Mouse (Mus musculus) testis, adult 2 months (tissue): ENCODE data around the gene Gm47791. TPM values are rescaled to one million over a fixed set of nuclear protein-coding genes. Genes with fewer than 3 reads are reported as not detected.

ENCODE experiments used
- H3K27ac ChIP-seq: fragments of 200-500 bp; 2 replicates; pipeline ENCODE4 v1.5.1; 2012; ENCODE audit warnings: low read depth, low read length; ENCODE audit not compliant: control insufficient read depth, insufficient read depth
- H3K27me3 ChIP-seq: fragments of 200-500 bp; 2 replicates; pipeline ENCODE4 v1.6.1; 2012; ENCODE audit warnings: mild to moderate bottlenecking, low read length, moderate library complexity; ENCODE audit not compliant: control insufficient read depth, insufficient read depth
- H3K36me3 ChIP-seq: fragments of 200-500 bp; 2 replicates; pipeline ENCODE4 v1.6.1; 2012; ENCODE audit warnings: mild to moderate bottlenecking, low read length; ENCODE audit not compliant: control insufficient read depth, insufficient read depth
- H3K4me1 ChIP-seq: fragments of 200-500 bp; 2 replicates; pipeline ENCODE4 v1.6.1; 2012; ENCODE audit warnings: low read length; ENCODE audit not compliant: control insufficient read depth, insufficient read depth
- H3K4me3 ChIP-seq: fragments of 200-500 bp; 2 replicates; pipeline ENCODE4 v1.5.1; 2012; ENCODE audit warnings: low read depth, mild to moderate bottlenecking, low read length, moderate library complexity, mixed read lengths; ENCODE audit not compliant: control insufficient read depth
- CTCF ChIP-seq: fragments of 200-500 bp; IDR thresholded peaks from 2 replicates; pipeline ENCODE4 v1.5.1; 2012; ENCODE audit warnings: low read depth, mild to moderate bottlenecking, inconsistent platforms, low read length, moderate library complexity; ENCODE audit not compliant: control insufficient read depth, insufficient read depth, insufficient replicate concordance
- POLR2A ChIP-seq: fragments of 200-500 bp; IDR thresholded peaks from 2 replicates; pipeline ENCODE4 v1.6.1; 2012; ENCODE audit warnings: low read depth, mild to moderate bottlenecking, inconsistent platforms, low read length, moderate library complexity; ENCODE audit not compliant: control insufficient read depth
- polyA plus RNA-seq: library from polyadenylated mRNA; depleted of rRNA; stranded (reverse); fragments of >200 nt; gene quantifications from 2 replicates; pipeline ENCODE4 v1.2.3, GENCODE M21; 2012

Gm47791 gene
- polyA plus RNA-seq, 1 experiment, result not detected

DNA sequence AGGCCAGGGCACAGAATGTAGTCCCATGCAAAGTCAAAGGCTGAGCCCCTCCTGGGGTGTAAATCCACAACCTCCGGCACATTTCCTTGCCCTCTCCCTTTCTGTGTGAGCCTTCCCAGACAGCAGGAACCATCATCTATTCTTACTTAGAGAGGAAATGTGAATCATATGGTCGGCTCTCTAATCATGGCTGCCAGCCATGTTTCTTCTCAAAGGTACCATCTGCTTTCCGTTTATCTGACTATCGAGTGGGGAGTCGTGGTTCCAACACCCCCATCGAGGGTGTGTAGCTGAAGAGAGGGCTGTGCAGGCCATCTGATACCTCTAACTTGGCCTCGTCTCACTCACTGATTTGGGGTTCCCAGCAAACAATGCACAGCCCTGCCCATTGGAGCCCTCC lies 17.0 kb upstream of the Gm47791 start:
- Histone ChIP-seq H3K4me3 (no peak overlapping the region), H3K36me3 (no peaks in the 10 kb centered on the region), H3K4me1 (no peaks in the 10 kb centered on the region), H3K27me3 (no peaks in the 10 kb centered on the region), H3K27ac (no peak overlapping the region)
- TF ChIP-seq CTCF (no peak), POLR2A (no peak)

DNA sequence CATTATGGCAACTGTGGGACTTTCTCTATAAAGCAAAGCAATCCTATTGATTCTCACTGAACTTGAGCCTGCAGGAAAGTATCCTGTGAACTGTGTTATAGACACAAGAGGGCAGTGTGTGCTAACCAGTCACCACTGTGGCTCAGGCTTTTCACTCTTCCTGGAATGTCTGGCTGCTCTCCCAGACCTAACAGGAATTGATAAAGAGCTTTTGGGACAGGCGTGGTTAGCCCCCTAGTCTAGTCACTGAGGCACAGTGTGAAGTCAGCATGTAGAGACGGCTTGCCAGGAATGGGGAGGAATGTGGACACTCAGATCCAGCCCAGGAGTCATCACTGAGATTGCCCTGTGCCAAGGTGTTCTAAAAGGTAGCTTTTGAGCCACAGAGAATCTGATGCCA lies 16.4 kb upstream of the Gm47791 start:
- H3K27ac ChIP-seq, result no peak overlapping the region
- H3K4me1 ChIP-seq, result no peaks in the 10 kb centered on the region
- TF ChIP-seq POLR2A (no peak), CTCF (peak; percentile 27; the same call in 1 of the 2 replicates)
- H3K4me3 ChIP-seq, result no peak overlapping the region
- H3K27me3 ChIP-seq, result no peaks in the 10 kb centered on the region
- no peaks in the 10 kb centered on the region for H3K36me3 ChIP-seq

DNA sequence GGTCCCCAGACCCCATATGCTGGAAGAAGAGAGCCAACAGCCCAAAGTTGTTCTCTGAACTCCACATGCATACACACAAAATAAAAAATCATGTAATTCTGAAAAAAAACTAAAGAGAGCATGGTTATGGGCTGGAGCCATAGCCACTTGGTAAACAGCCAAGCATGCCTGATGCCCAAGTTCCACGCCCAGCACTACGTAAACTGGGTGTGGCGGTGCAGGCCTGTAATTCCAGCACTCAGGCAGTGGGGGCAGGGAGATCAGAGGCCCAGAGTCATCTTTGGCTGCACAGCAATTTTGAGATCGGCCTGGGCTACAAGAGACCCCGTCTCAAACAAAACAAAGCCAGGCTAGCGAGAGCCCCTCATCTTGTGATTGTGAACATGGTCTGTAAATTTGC lies 14.5 kb upstream of the Gm47791 start:
- Histone ChIP-seq H3K4me1 (no peaks in the 10 kb centered on the region), H3K36me3 (no peaks in the 10 kb centered on the region), H3K4me3 (no peak overlapping the region), H3K27ac (no peak overlapping the region), H3K27me3 (no peaks in the 10 kb centered on the region)
- TF ChIP-seq CTCF, result no peak
- TF ChIP-seq POLR2A, result no peak

- no peak overlapping the region for H3K27ac ChIP-seq
- no peaks in the 10 kb centered on the region for H3K36me3 ChIP-seq
- no peaks in the 10 kb centered on the region for H3K27me3 ChIP-seq
- H3K4me3 ChIP-seq, result no peak overlapping the region
- TF ChIP-seq POLR2A (no peak), CTCF (no peak)
- no peaks in the 10 kb centered on the region for H3K4me1 ChIP-seq
Measured at GRCm38 (mm10) chr1:82783559-82783958, 12.5 kb upstream of the Gm47791 start.

DNA sequence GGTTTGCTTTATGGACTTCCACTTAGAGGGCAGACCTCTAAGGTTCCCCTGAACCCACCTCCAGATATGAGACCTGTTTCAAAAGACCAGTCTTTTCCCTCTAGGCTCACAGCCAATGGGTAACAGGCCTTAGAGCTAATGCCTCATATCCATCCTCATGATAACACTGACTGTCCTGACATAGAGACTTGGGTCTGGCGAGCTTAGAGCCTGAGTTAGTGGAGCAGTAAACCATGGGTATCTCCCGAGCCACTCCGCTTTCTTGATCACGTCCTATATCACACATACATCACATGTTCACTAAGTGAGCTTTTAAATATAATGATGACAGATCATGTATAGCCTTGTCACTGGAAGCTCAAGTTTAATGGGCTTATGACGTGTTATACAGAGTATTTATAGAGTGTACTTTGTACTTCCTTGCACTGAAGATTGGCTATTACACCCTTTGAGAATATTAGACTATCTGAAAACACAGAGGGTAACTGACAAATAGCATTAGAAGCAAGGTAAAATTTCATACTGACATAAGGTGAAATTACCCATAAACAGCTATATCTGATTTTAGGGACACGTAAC lies 8.4 kb upstream of the Gm47791 start:
- H3K4me3 ChIP-seq, result no peak overlapping the region
- TF ChIP-seq POLR2A (no peak), CTCF (no peak)
- no peaks in the 10 kb centered on the region for H3K27me3 ChIP-seq
- no peaks in the 10 kb centered on the region for H3K36me3 ChIP-seq
- no peak overlapping the region for H3K27ac ChIP-seq
- H3K4me1 ChIP-seq, result no peaks in the 10 kb centered on the region

DNA sequence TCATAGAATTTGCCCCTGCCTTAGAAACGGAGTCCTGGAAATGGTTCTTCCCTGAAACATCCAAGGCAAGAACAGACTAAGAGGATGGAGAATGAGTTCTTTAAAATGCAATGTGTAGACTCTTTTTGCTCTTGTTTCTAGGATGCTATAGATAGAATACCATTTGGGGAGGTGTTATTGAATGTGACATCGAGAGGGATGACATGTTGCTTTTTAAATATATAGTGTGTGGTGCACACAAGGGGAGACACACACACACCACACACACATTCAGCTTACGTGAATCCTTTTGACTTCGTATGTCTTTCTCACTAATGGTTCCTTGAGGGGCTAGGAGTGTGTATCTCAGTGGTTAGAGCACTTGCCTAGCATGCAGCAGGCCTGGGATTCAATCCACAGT lies 4.2 kb upstream of the Gm47791 start:
- no peak overlapping the region for H3K27ac ChIP-seq
- H3K4me3 ChIP-seq, result no peak overlapping the region
- H3K27me3 ChIP-seq, result no peaks in the 10 kb centered on the region
- H3K4me1 ChIP-seq, result peaks cover 3% of the 10 kb centered on the region; the same call in 1 of the 2 replicates
- no peaks in the 10 kb centered on the region for H3K36me3 ChIP-seq
- no peak for TF ChIP-seq CTCF
- TF ChIP-seq POLR2A, result no peak

DNA sequence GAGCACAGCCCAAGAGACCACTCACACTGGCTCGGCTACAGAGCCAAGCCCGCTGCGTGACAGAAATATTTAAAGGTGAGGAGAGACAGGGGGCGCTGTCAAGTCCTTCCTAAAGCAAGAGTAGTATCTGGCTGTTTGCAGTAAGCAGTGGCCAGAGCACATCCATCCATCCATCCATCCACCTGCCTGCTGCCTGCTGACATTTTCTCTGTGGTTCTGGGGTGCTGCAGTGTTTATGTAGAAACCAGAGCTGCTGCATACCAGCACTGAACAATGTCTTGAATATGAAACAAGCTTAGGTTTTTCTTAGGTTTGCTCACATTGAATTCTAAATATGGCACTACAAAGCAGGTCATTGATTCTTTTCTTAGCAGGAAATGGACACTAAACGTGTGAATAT lies 2.2 kb upstream of the Gm47791 start:
- H3K4me3 ChIP-seq, result no peak overlapping the region
- TF ChIP-seq CTCF (no peak), POLR2A (no peak)
- H3K27me3 ChIP-seq, result no peaks in the 10 kb centered on the region
- H3K4me1 ChIP-seq, result peaks cover 3% of the 10 kb centered on the region; the same call in 1 of the 2 replicates
- no peak overlapping the region for H3K27ac ChIP-seq
- H3K36me3 ChIP-seq, result no peaks in the 10 kb centered on the region

DNA sequence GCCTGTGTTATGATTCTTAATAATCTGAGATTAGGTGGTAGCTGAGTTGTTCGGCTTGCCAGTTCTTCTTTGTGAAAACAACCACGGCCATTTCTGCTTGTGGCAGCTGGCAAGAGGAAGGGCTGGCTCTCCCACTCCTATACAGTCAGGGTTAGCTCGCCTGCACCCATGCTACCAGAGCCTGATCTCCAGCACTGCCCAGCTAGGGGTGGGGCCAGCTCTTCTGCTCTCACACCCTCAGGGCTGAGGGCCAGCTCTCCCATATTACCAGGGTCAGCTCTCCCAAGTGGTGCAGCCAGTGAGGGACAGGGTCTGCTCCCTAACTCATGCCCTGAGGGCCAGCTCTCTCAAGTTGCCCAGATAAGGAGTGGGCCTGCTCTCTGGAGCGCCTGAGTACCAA lies 1.4 kb upstream of the Gm47791 start:
- H3K27ac ChIP-seq, result no peak overlapping the region
- H3K4me1 ChIP-seq, result peaks cover 3% of the 10 kb centered on the region; the same call in 1 of the 2 replicates
- H3K36me3 ChIP-seq, result no peaks in the 10 kb centered on the region
- H3K4me3 ChIP-seq, result no peak overlapping the region
- no peaks in the 10 kb centered on the region for H3K27me3 ChIP-seq
- TF ChIP-seq CTCF (no peak), POLR2A (no peak)

DNA sequence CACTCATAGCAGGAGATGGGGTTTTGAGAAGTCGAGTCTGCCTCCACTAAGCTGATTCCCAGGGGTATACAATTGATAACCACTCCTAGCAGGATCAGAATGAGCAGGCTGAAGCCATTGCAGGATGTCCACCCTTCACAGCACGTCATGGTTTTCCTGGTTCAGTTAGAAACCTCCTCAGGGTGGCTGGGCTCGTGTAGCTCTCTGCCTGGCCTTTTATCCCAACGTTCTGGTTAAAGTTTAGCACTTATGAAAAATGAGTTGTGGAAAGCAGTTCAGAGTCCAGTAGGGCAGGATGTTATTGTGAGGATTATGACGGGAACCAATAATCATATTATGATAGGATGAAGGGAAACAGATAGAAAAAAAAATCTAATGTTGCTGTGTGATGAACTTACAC lies 2.8 kb downstream of the Gm47791 start, which contains the start of gene Tm4sf20:
Gene Tm4sf20, minus strand, starts transcription at position 193 of the 400 bp plus-strand sequence.
- TF ChIP-seq POLR2A, result no peak
- TF ChIP-seq CTCF, result no peak

More for the DNA sequence above, 2.8 kb downstream of the Gm47791 start, which contains the start of gene Tm4sf20:
- Histone ChIP-seq H3K27me3 (no peaks in the 10 kb centered on the region), H3K27ac (no peak within 1 kb of the TSS), H3K36me3 (no peaks in the 10 kb centered on the region), H3K4me1 (peaks cover 3% of the 10 kb centered on the region; the same call in 1 of the 2 replicates), H3K4me3 (no peak within 1 kb of the TSS)
